8 mouse cellular contexts compared by ENCODE assay signal in genomic region chr6:86196034-86196433, GRCm38 (mm10). TPM values are rescaled to one million over a fixed set of nuclear protein-coding genes. Genes with fewer than 3 reads are reported as not detected.
DNase-seq lines count a peak whose midpoint lies in the region; ATAC-seq lines count a peak whose summit lies in the region.

No protein-coding gene starts in this region.

- H3K4me2 ChIP-seq in limb, embryonic 13.5 days (replicated peaks) = peak overlapping the region; percentile 98
- H3K4me2 ChIP-seq in stomach, embryonic 15.5 days = peak overlapping the region; percentile 94

- H3K9ac ChIP-seq in limb, embryonic 13.5 days = no peak overlapping the region; the same call in 1 of the 2 replicates
- no peak overlapping the region for H3K9ac ChIP-seq in stomach, embryonic 15.5 days

- H3K27me3 ChIP-seq in limb, embryonic 13.5 days = peaks cover 69% of the 10 kb centered on the region
- H3K27me3 ChIP-seq in stomach, embryonic 15.5 days (replicated peaks) = peaks cover 13% of the 10 kb centered on the region

- DNase-seq in embryo, embryonic 10 days (ENCODE audit: low spot score) = peak; percentile 28
- no peak for DNase-seq in embryo, embryonic 10.5 days (ENCODE audit: low spot score)
- peak; percentile 40 for DNase-seq in retina, postnatal 1 day
- no peak for DNase-seq in retina, embryonic 14.5 days (ENCODE audit: low spot score)
- no peak for DNase-seq in spleen, postnatal 10 days (ENCODE audit: low spot score in 2 of 2)
- DNase-seq in gastrocnemius, adult 18-20 months (ENCODE audit: low spot score) = no peak

- whole genome bisulfite sequencing in limb, embryonic 13.5 days = 3% methylated on average over 14 of the region's 14 CpGs
- WGBS in stomach, embryonic 15.5 days = 5% methylated on average over 14 of the region's 14 CpGs

- ATAC-seq in limb, embryonic 13.5 days (ENCODE audit: low FRiP score, low read depth) = no peak
- ATAC-seq in stomach, embryonic 15.5 days (ENCODE audit: insufficient read depth, low FRiP score, low read depth) = no peak

- H3K27ac ChIP-seq in limb, embryonic 13.5 days = no peak overlapping the region
- H3K27ac ChIP-seq in stomach, embryonic 15.5 days = no peak overlapping the region

- H3K4me3 ChIP-seq in limb, embryonic 13.5 days = peak overlapping the region; percentile 69
- H3K4me3 ChIP-seq in stomach, embryonic 15.5 days (replicated peaks) = peak overlapping the region; percentile 65

- no peaks in the 10 kb centered on the region for H3K9me3 ChIP-seq in limb, embryonic 13.5 days
- no peaks in the 10 kb centered on the region for H3K9me3 ChIP-seq in stomach, embryonic 15.5 days

- no peaks in the 10 kb centered on the region for H3K36me3 ChIP-seq in limb, embryonic 13.5 days
- H3K36me3 ChIP-seq in stomach, embryonic 15.5 days = no peaks in the 10 kb centered on the region

- peaks cover 31% of the 10 kb centered on the region for H3K4me1 ChIP-seq in limb, embryonic 13.5 days
- peaks cover 10% of the 10 kb centered on the region; the same call in 1 of the 2 replicates for H3K4me1 ChIP-seq in stomach, embryonic 15.5 days

RNA-seq across cellular contexts. Expression of gene Tgfa, which starts 1.0 kb away (rescaled TPM):
- polyA plus RNA-seq in limb, embryonic 13.5 days (2015; fragmentation: Nextera tagmentation; extraction: Ambion mirVana) = 2.5 and 2.7 TPM in 2 replicates
- 5.5 and 5.6 TPM in 2 replicates for polyA plus RNA-seq in stomach, embryonic 15.5 days (2015; fragmentation: Nextera tagmentation; extraction: Ambion mirVana)
- under 1 TPM; 0.27 to 0.36 TPM for total RNA-seq in gastrocnemius, adult 18-20 months (2021)

Comparison
In these comparisons a context has a peak if more than half of its experiments do, and no peak if none do; other contexts are left out.
1. DNase-seq: peak in embryo, embryonic 10 days (single experiment) and retina, postnatal 1 day (single experiment); none in embryo, embryonic 10.5 days (single experiment), retina, embryonic 14.5 days (single experiment), spleen, postnatal 10 days (0 of 2) and gastrocnemius, adult 18-20 months (single experiment).